ENCODE assay signal across 25 mouse cellular contexts in the genomic region with DNA sequence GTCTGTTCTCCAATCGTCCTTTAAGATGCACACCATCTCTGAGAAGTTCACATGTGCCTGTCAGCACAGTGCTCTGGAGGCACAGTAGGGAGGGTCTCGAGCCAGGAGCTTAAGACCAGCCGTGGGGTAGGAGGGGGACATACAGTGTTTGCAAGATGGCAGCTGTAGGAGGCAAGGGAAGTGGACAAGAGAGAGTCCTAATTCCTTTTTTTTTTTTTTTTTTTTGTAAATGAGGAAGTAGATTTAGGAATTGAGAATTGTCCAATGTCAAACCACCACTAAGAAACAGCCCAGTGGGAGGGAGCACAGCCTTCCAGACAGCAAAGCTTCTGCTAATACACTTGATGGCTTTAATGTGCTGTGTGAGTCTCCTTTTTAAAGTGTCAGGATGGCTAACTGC. TPM values are rescaled to one million over a fixed set of nuclear protein-coding genes. Genes with fewer than 3 reads are reported as not detected.
DNase-seq lines count a peak whose midpoint lies in the region; ATAC-seq and TF ChIP-seq lines count a peak whose summit lies in the region.
"Had no signal": no experiment of that assay in that cellular context is flagged by ENCODE, and none has a peak within 500 bp of the region (broad histone marks: within the 10 kb centered on the region; RNA-seq: fewer than 3 reads in every experiment).

No protein-coding gene starts in this region.

- no peak for TF ChIP-seq POLR2A in bone marrow, adult 2 months (IDR thresholded peaks at IDR 0.05; ENCODE audit: borderline replicate concordance, control insufficient read depth, low read depth, low read length)

- H3K4me3 ChIP-seq in bone marrow, adult 2 months (replicated peaks; ENCODE audit: control insufficient read depth, low read depth, low read length): no peak overlapping the region
- H3K4me3 ChIP-seq: forebrain, embryonic 13.5 days; hindbrain, embryonic 12.5 days; liver, embryonic 12.5 days; megakaryocyte, embryonic 14.5 days had no signal

- 48% methylated on average over 3 of the region's 3 CpGs for WGBS in bone marrow, adult 2 months

- ATAC-seq in monocyte, adult 5-6 weeks (replicated peaks; ENCODE audit: insufficient number of reproducible peaks, low FRiP score, low TSS enrichment, poor library complexity, severe bottlenecking): peak; percentile 48
- ATAC-seq: activated CD4-positive, CD25-positive, alpha-beta regulatory T cell, adult 4 months; forebrain, embryonic 13.5 days; inflammation-experienced regulatory T-cells, adult 6 months; liver, embryonic 12.5 days; Patski had no signal

- no peak for TF ChIP-seq CTCF in bone marrow, adult 2 months (IDR thresholded peaks at IDR 0.05; ENCODE audit: control insufficient read depth, insufficient read depth, low read length)

- H3K4me1 ChIP-seq in bone marrow, adult 2 months (ENCODE audit: control insufficient read depth, insufficient read depth, low read length): peaks cover 10% of the 10 kb centered on the region; the same call in 1 of the 2 replicates

- DNase-seq in heart, adult 11 months: peak; percentile 95
- no peak for DNase-seq in heart, adult 18-20 months
- DNase-seq in layer of hippocampus, adult 9-11 months: peak; percentile 55
- DNase-seq in layer of hippocampus, adult 11-12 months (ENCODE audit: low spot score): no peak
- no peak for DNase-seq in lung, postnatal 25 days (ENCODE audit: low spot score)
- DNase-seq in cerebellum, postnatal 4 days (ENCODE audit: low spot score in 2 of 2): no peak
- DNase-seq: adrenal gland, postnatal 14 days; cerebellum, adult 9-10 months; kidney, adult 8-10 months; kidney, postnatal 36 days; layer of hippocampus, postnatal 36 days; lung, embryonic 14.5 days; right cerebral cortex, adult 18-20 months; spleen, adult 18-20 months; thymus, postnatal 36 days had no signal

- peak overlapping the region; percentile 67 for H3K27ac ChIP-seq in bone marrow, adult 2 months (ENCODE audit: control insufficient read depth, insufficient read depth, low read depth, low read length, poor library complexity)
- H3K27ac ChIP-seq: forebrain, embryonic 13.5 days; hindbrain, embryonic 12.5 days; liver, embryonic 12.5 days; stomach, postnatal 0 days had no signal

RNA-seq across cellular contexts. Expression of a gene that starts 18.7 kb away (rescaled TPM):
- 10 to 100 TPM; 64.7 to 68.2 TPM for total RNA-seq in heart, adult 18-20 months (2021)
- polyA plus RNA-seq in bone marrow, adult 2 months (2011; ENCODE audit: insufficient read depth, insufficient read length, low replicate concordance, missing spikeins): 36.1 and 59.2 TPM in 2 replicates
- 73.1 to 144 TPM (median 131 TPM) in 3 replicates for total RNA-seq in monocyte, adult 5-6 weeks (2017)

RNA-seq across cellular contexts. Expression of a gene that starts 48.0 kb away (rescaled TPM):
- total RNA-seq in heart, adult 18-20 months (2021): 10 to 100 TPM; 87.2 to 89.3 TPM
- polyA plus RNA-seq in bone marrow, adult 2 months (2011; ENCODE audit: insufficient read depth, insufficient read length, low replicate concordance, missing spikeins): 275 and 382 TPM in 2 replicates
- 108 to 150 TPM (median 134 TPM) in 3 replicates for total RNA-seq in monocyte, adult 5-6 weeks (2017)

Comparison
In these comparisons a context has a peak if more than half of its experiments do, and no peak if none do; other contexts are left out.
1. DNase-seq: peak in heart, adult 11 months (single experiment) and layer of hippocampus, adult 9-11 months (single experiment); none in heart, adult 18-20 months (0 of 2), layer of hippocampus, adult 11-12 months (single experiment), lung, postnatal 25 days (single experiment) and cerebellum, postnatal 4 days (0 of 2).